Mouse (Mus musculus) intestine, postnatal 0 days (tissue): ENCODE results near the gene Helz. TPM values are rescaled to one million over a fixed set of nuclear protein-coding genes. Genes with fewer than 3 reads are reported as not detected.
A peak's percentile ranks its signal among the peaks of the same experiment; 100 is the strongest.

ENCODE experiments used
- ATAC-seq: fragments of 200-750 bp; cut with Nextera tagmentation; 2 replicates; pipeline ENCODE4 v1.8.0; 2017; ENCODE audit warnings: mild to moderate bottlenecking, moderate TSS enrichment, moderate library complexity
- H3K27ac ChIP-seq: fragments of 300-500 bp; sonication (generic); 2 replicates; pipeline ENCODE4 v1.5.1; 2014; ENCODE audit warnings: mild to moderate bottlenecking, low read depth, low read length, moderate library complexity
- H3K27me3 ChIP-seq: fragments of 300-500 bp; sonication (generic); replicated peaks from 2 replicates; pipeline ENCODE4 v1.6.1; 2014; ENCODE audit warnings: low read length, mixed read lengths; ENCODE audit not compliant: control insufficient read depth, insufficient read depth
- H3K36me3 ChIP-seq: fragments of 300-500 bp; sonication (generic); 2 replicates; pipeline ENCODE4 v1.6.1; 2014; ENCODE audit warnings: mild to moderate bottlenecking, moderate library complexity; ENCODE audit not compliant: control insufficient read depth, insufficient read depth
- H3K4me1 ChIP-seq: fragments of 300-500 bp; sonication (generic); replicated peaks from 2 replicates; pipeline ENCODE4 v1.6.1; 2014; ENCODE audit warnings: antibody characterized with exemption, low read length, mixed read lengths; ENCODE audit not compliant: control insufficient read depth, insufficient read depth
- H3K4me2 ChIP-seq: fragments of 300-500 bp; sonication (generic); replicated peaks from 2 replicates; pipeline ENCODE4 v1.6.1; 2014; ENCODE audit warnings: low read depth, mild to moderate bottlenecking, moderate library complexity
- H3K4me3 ChIP-seq: fragments of 300-500 bp; sonication (generic); 2 replicates; pipeline ENCODE4 v1.5.1; 2014; ENCODE audit warnings: low read depth, low read length
- H3K9ac ChIP-seq: fragments of 300-500 bp; sonication (generic); 2 replicates; pipeline ENCODE4 v1.6.1; 2014; ENCODE audit warnings: mild to moderate bottlenecking, low read depth, low read length
- H3K9me3 ChIP-seq: fragments of 300-500 bp; sonication (generic); 2 replicates; pipeline ENCODE4 v1.6.1; 2016; ENCODE audit warnings: mixed run types; ENCODE audit not compliant: control insufficient read depth
- CTCF ChIP-seq: sonication (generic); IDR thresholded peaks from 2 replicates; pipeline ENCODE4 v1.5.1; 2016; ENCODE audit warnings: low read depth, mild to moderate bottlenecking, control low read depth, antibody characterized with exemption, moderate library complexity
- WGBS: fragments of 180-500 bp; shearing (Covaris S2); extraction: QIAGEN DNeasy Blood & Tissue Kit; methylation state at CpG from one replicate; pipeline ENCODE4 v1.1.7; 2014; 5-methylcytosine and 5-hydroxymethylcytosine counted together
- polyA plus RNA-seq: library from polyadenylated mRNA; unstranded; fragments of >200 nt; fragmentation: Nextera tagmentation; extraction: Ambion mirVana; gene quantifications from 2 replicates; pipeline ENCODE4 v1.2.1, GENCODE M21; 2015

The Helz gene
- polyA plus RNA-seq, 1 experiment from 2014 or later, result 5.7 TPM

DNA sequence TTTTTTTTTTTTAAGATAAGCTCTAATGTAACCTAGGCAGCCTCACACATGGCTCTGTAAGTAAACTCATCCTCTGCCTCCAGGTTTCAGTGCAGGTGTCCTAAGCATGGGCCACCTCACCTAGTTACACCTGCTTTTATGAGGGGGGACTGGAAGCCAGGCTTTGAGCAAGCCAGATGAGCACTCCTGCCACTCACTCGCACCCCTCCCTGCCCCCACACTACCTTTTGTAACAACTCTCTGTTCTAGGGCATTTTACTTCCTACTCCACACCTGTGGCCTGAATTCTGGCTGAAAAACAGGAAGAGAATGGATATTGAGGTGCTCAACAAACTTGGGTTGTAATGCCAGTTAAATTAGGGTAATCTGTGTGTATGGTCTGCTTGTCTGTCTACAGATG, 22.8 kb upstream of the Helz start:
- no peaks in the 10 kb centered on the region for H3K9me3 ChIP-seq
- no peak overlapping the region for H3K4me3 ChIP-seq
- H3K36me3 ChIP-seq, result no peaks in the 10 kb centered on the region
- 59% methylated on average over 1 of the region's 1 CpGs for WGBS
- TF ChIP-seq CTCF, result no peak
- H3K9ac ChIP-seq, result no peak overlapping the region
- no peak overlapping the region for H3K4me2 ChIP-seq
- H3K27me3 ChIP-seq, result no peaks in the 10 kb centered on the region
- no peaks in the 10 kb centered on the region for H3K4me1 ChIP-seq
- no peak overlapping the region for H3K27ac ChIP-seq
- no peak for ATAC-seq

DNA sequence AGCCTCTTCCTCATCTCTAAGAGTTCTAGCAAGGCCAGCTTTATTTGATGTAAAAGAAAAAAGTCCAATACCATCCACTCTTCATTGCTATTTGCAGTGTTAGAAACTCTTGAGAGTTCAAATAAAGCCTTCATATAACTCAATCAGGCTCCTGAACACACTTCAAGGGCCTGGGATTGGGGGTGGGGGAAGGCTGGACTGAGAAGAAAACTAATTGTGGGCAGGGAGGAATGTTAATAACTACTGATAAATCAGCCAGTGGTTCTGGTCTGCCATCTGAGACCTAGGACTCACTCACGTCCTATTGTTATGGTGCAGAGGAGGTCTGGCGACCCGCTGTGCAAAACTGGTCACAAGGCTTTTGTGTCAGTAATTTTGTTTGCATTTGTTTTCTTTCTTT, 20.1 kb upstream of the Helz start:
- Histone ChIP-seq H3K4me3 (no peak overlapping the region), H3K9ac (no peak overlapping the region), H3K4me1 (no peaks in the 10 kb centered on the region), H3K4me2 (no peak overlapping the region), H3K27me3 (no peaks in the 10 kb centered on the region), H3K9me3 (no peaks in the 10 kb centered on the region), H3K27ac (no peak overlapping the region), H3K36me3 (no peaks in the 10 kb centered on the region)
- WGBS, result 76% methylated on average over 3 of the region's 3 CpGs
- ATAC-seq, result no peak
- TF ChIP-seq CTCF, result no peak

DNA sequence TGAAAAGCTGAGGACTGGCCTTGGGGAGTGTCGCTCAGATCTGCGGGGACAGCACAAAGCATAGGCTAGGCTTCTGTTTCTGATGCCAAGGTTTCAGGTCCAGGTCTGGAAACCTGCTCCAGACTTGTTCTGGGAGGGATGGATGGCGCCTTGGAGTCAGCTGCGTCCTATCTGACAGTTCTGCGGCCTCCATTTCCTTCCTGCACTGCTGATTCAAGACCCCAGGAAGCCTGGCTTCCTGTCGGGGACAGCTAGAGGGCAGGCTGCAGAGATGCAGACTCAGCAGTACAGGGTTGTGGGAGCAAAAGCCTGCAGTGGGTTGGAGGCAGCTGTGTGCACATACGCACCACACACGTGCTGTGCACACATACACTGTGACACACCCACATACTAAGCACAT, 18.4 kb upstream of the Helz start:
- ATAC-seq, result no peak
- 54% methylated on average over 8 of the region's 8 CpGs for WGBS
- no peak overlapping the region for H3K4me3 ChIP-seq
- H3K4me1 ChIP-seq, result no peaks in the 10 kb centered on the region
- peak; percentile 38 for TF ChIP-seq CTCF
- H3K9ac ChIP-seq, result no peak overlapping the region
- no peaks in the 10 kb centered on the region for H3K27me3 ChIP-seq
- no peak overlapping the region for H3K4me2 ChIP-seq
- no peak overlapping the region for H3K27ac ChIP-seq
- H3K36me3 ChIP-seq, result no peaks in the 10 kb centered on the region
- no peaks in the 10 kb centered on the region for H3K9me3 ChIP-seq

DNA sequence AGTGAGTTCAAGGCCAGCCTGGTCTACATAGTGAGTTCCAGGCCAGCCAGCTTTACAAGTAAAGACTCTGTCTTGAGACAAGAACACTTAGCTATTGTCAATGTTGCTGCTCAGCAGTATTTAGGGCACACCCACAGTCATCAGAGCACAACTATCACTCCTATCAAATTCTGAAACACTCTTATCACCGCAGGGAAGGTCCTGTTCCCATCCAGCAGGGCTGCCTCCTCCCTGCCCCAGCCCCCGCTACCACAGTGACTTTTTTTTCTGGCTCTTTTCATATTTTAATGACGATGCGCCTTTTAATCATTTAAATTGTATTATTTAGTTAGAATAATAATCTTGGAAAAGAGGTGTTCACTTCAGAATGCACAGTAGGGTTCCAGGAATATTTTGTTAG, 16.3 kb upstream of the Helz start:
- Histone ChIP-seq H3K9ac (no peak overlapping the region), H3K27ac (no peak overlapping the region), H3K4me1 (no peaks in the 10 kb centered on the region), H3K9me3 (no peaks in the 10 kb centered on the region), H3K4me3 (no peak overlapping the region), H3K27me3 (no peaks in the 10 kb centered on the region), H3K36me3 (no peaks in the 10 kb centered on the region), H3K4me2 (no peak overlapping the region)
- TF ChIP-seq CTCF, result no peak
- no peak for ATAC-seq
- WGBS, result 70% methylated on average over 4 of the region's 4 CpGs

GRCm38 (mm10) chr11:107532271-107532670, 15.5 kb upstream of the Helz start:
- TF ChIP-seq CTCF, result no peak
- no peaks in the 10 kb centered on the region for H3K4me1 ChIP-seq
- ATAC-seq, result no peak
- H3K4me2 ChIP-seq, result no peak overlapping the region
- H3K9me3 ChIP-seq, result no peaks in the 10 kb centered on the region
- H3K9ac ChIP-seq, result no peak overlapping the region
- H3K36me3 ChIP-seq, result no peaks in the 10 kb centered on the region
- no peak overlapping the region for H3K27ac ChIP-seq
- no peak overlapping the region for H3K4me3 ChIP-seq
- WGBS, result 29% methylated on average over 5 of the region's 5 CpGs
- H3K27me3 ChIP-seq, result no peaks in the 10 kb centered on the region

DNA sequence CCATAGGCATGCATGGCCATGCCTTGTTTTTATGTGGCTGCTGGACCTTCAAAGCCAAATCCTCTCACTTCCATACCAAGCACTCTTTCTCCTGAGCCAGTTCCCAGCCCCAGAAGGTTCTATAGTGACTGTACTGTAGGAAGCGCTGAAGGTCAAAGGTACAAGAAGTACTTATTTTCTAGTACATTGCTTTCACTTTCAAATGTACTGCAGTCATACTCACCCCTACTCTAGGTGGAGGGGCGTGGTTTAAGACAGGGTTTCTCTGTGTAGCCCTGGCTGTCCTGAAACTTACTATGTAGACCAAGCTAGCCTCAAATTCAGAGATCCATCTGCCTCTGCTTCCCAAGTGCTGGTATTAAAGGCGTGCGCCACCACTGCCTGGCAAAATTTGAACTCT, 8.7 kb upstream of the Helz start:
- no peaks in the 10 kb centered on the region for H3K27me3 ChIP-seq
- peak; percentile 77 for ATAC-seq
- H3K4me3 ChIP-seq, result no peak overlapping the region
- H3K36me3 ChIP-seq, result no peaks in the 10 kb centered on the region
- no peak for TF ChIP-seq CTCF
- H3K9me3 ChIP-seq, result no peaks in the 10 kb centered on the region
- H3K9ac ChIP-seq, result no peak overlapping the region
- no peak overlapping the region for H3K4me2 ChIP-seq
- H3K27ac ChIP-seq, result no peak overlapping the region
- 77% methylated on average over 4 of the region's 4 CpGs for WGBS
- H3K4me1 ChIP-seq, result no peaks in the 10 kb centered on the region

GRCm38 (mm10) chr11:107540339-107540738, 7.4 kb upstream of the Helz start:
- no peaks in the 10 kb centered on the region for H3K27me3 ChIP-seq
- no peaks in the 10 kb centered on the region for H3K9me3 ChIP-seq
- H3K36me3 ChIP-seq, result no peaks in the 10 kb centered on the region
- ATAC-seq, result no peak
- H3K4me2 ChIP-seq, result no peak overlapping the region
- WGBS, result 75% methylated on average over 1 of the region's 1 CpGs
- no peak for TF ChIP-seq CTCF
- H3K27ac ChIP-seq, result no peak overlapping the region
- no peak overlapping the region for H3K4me3 ChIP-seq
- no peak overlapping the region for H3K9ac ChIP-seq
- H3K4me1 ChIP-seq, result no peaks in the 10 kb centered on the region
